Mouse (Mus musculus) olfactory bulb, adult 2 months (tissue): Measurements from ENCODE around the gene Farsb.

Source experiments
- CTCF ChIP-seq: fragments of 200-500 bp; IDR thresholded peaks from 2 replicates; pipeline ENCODE4 v1.5.1; 2012; ENCODE audit warnings: low read depth, mild to moderate bottlenecking, low read length, moderate library complexity; ENCODE audit not compliant: insufficient read depth
- POLR2A ChIP-seq: fragments of 200-500 bp; IDR thresholded peaks from 2 replicates; pipeline ENCODE4 v1.6.1; 2012; ENCODE audit warnings: mild to moderate bottlenecking, low read depth, low read length, moderate library complexity; ENCODE audit not compliant: insufficient read depth

DNA sequence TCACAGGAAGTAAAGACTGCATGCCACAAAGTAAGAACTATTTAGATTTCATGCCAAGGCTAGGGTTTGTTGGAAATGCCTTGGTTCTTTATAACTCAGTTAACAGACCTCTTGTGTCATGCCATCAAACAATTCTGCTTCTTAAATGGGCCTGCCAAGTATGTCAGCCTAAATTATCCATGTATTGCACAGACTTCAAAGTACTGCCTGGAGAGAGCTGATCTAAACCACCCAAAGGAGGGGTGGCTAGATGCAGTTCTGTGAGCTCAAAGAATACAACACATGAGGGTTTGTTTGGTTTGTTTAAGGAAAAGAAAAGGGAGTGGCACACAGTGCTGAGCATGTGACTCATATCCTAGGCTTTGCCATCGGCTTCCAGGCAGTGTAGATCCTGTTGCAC lies 40.6 kb downstream of the Farsb start:
- no peak for TF ChIP-seq POLR2A
- TF ChIP-seq CTCF: no peak
